Mouse (Mus musculus) MEL (cell line): Measurements from ENCODE around the gene Tbcd.

Experiments
- CTCF ChIP-seq, 3 experiments: IDR thresholded peaks in 2 of 3; conservative IDR thresholded peaks in 1 of 3; 2 replicates each; pipeline ENCODE4 v1.5.1; 2011 to 2012; ENCODE audit warnings: low read length in 3 of 3, low read depth in 2 of 3, mild to moderate bottlenecking in 2 of 3, improper control_type of control experiment in 1 of 3, inconsistent platforms in 1 of 3, mixed read lengths in 1 of 3, moderate library complexity in 1 of 3; ENCODE audit not compliant: control insufficient read depth in 1 of 3, insufficient read depth in 1 of 3, poor library complexity in 1 of 3, severe bottlenecking in 1 of 3
- POLR2A ChIP-seq, 2 experiments: IDR thresholded peaks; 2 replicates each; pipeline ENCODE4 v1.6.1; 2011 to 2012; ENCODE audit warnings: low read length in 2 of 2, mild to moderate bottlenecking in 2 of 2, control low read depth in 1 of 2, improper control_type of control experiment in 1 of 2, low read depth in 1 of 2, moderate library complexity in 1 of 2; ENCODE audit not compliant: control insufficient read depth in 1 of 2, insufficient read depth in 1 of 2, poor library complexity in 1 of 2
- SMC3 ChIP-seq: IDR thresholded peaks from 2 replicates; pipeline ENCODE4 v1.6.1; 2011; ENCODE audit warnings: low read depth, low read length, improper control_type of control experiment
- TBP ChIP-seq: IDR thresholded peaks from 2 replicates; pipeline ENCODE4 v1.8.0; 2011; ENCODE audit warnings: low read depth, low read length, improper control_type of control experiment
- USF1 ChIP-seq: IDR thresholded peaks from 2 replicates; pipeline ENCODE4 v1.6.1; 2014; ENCODE audit warnings: low read depth, mild to moderate bottlenecking, inconsistent platforms, low read length, improper control_type of control experiment, moderate library complexity

DNA sequence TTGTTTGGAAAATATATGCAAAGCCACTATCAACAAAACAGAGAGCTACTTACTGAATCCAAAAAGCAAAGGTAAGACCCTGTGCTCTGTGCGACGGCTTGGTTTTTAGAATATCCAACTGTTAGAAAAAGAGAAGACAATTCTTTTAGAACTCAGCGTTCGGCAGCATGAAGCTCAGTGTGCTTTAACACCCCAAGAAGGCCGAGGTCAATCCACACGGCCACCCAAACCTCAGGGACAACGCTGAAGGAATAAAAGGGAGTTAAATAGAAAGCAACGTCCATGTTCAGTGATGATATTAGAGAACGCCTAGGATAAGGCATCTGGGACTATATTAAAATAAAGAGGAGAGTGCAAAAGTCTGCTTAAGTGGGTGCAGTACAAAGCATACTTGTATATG, 199.8 kb downstream of the Tbcd start:
- TF ChIP-seq CTCF (IDR thresholded peaks at IDR 0.05 in 2 of 3, conservative IDR thresholded peaks at IDR 0.05 in 1 of 3; ENCODE audit: control insufficient read depth in 1 of 3, insufficient read depth in 1 of 3, low read depth in 2 of 3, low read length in 3 of 3, poor library complexity in 1 of 3, severe bottlenecking in 1 of 3) (no peak), SMC3 (no peak), POLR2A (IDR thresholded peaks at IDR 0.05; ENCODE audit: control insufficient read depth in 1 of 2, insufficient read depth in 1 of 2, low read depth in 1 of 2, low read length in 2 of 2, poor library complexity in 1 of 2) (no peak), TBP (no peak), USF1 (no peak)
